24 mouse cellular contexts compared by ENCODE assay signal in the genomic region with DNA sequence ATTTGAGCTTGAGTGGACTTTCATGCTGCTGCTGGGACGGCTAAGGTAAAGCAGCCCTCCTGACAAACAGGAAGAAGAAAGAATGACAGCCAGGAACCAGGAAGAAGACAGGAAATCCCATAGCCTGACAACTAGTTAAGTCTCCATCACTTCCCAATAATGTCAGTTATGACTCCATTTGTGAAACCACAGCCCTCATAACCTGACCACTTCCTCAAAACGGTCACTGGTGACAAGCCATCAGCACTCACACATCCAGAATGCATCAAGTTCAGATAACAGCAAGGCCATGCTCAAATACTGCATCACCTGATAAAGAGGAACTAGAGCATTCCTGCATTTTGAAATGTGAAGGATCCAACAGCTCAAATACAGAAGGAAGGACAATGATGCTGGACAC.
A peak's percentile ranks its signal among the peaks of the same experiment; 100 is the strongest.
DNase-seq lines count a peak whose midpoint lies in the region; ATAC-seq and TF ChIP-seq lines count a peak whose summit lies in the region.
"Had no signal": no experiment of that assay in that cellular context is flagged by ENCODE, and none has a peak within 500 bp of the region (broad histone marks: within the 10 kb centered on the region; RNA-seq: fewer than 3 reads in every experiment).

No protein-coding gene starts in this region.

- no peaks in the 10 kb centered on the region for H3K9me3 ChIP-seq in MEL (replicated peaks; ENCODE audit: insufficient read depth, low read length)
- H3K9me3 ChIP-seq in heart, embryonic 10.5 days, result no peaks in the 10 kb centered on the region
- H3K9me3 ChIP-seq: forebrain, embryonic 10.5 days; heart, embryonic 13.5 days; kidney, embryonic 15.5 days; limb, embryonic 13.5 days; liver, embryonic 15.5 days; midbrain, embryonic 10.5 days; neural tube, embryonic 12.5 days; stomach, embryonic 15.5 days had no signal

- no peak for TF ChIP-seq CTCF in spleen, adult 2 months (IDR thresholded peaks at IDR 0.05; ENCODE audit: extremely low read depth, insufficient read depth, insufficient read length, insufficient replicate concordance)
- no peak for TF ChIP-seq CTCF in MEL (IDR thresholded peaks at IDR 0.05 in 2 of 3, conservative IDR thresholded peaks at IDR 0.05 in 1 of 3; ENCODE audit: control insufficient read depth in 1 of 3, insufficient read depth in 1 of 3, low read depth in 2 of 3, low read length in 3 of 3, poor library complexity in 1 of 3, severe bottlenecking in 1 of 3)

- H3K36me3 ChIP-seq in spleen, adult 2 months (ENCODE audit: control insufficient read depth, insufficient read depth, low read length), result no peaks in the 10 kb centered on the region
- peaks cover 0 to 32% of the 10 kb centered on the region in 2 experiments; a peak in 2 of 4 replicates for H3K36me3 ChIP-seq in MEL (ENCODE audit: control insufficient read depth in 1 of 2, insufficient read depth in 2 of 2, low read length in 2 of 2)
- no peaks in the 10 kb centered on the region for H3K36me3 ChIP-seq in heart, embryonic 10.5 days
- H3K36me3 ChIP-seq: forebrain, embryonic 10.5 days; heart, embryonic 13.5 days; kidney, embryonic 15.5 days; limb, embryonic 13.5 days; liver, embryonic 15.5 days; midbrain, embryonic 10.5 days; neural tube, embryonic 12.5 days; stomach, embryonic 15.5 days had no signal

- peaks cover 12% of the 10 kb centered on the region; the same call in 1 of the 2 replicates for H3K4me1 ChIP-seq in spleen, adult 2 months (ENCODE audit: control insufficient read depth, insufficient read depth, insufficient read length)
- peaks cover 17 to 46% of the 10 kb centered on the region in 2 experiments for H3K4me1 ChIP-seq in MEL (ENCODE audit: control insufficient read depth in 1 of 2, insufficient read depth in 2 of 2, low read length in 2 of 2)
- H3K4me1 ChIP-seq in heart, embryonic 10.5 days, result peaks cover 21% of the 10 kb centered on the region

- H3K27ac ChIP-seq in spleen, adult 2 months (ENCODE audit: insufficient read depth, low read length), result no peak overlapping the region
- peak overlapping the region; percentile 54 for H3K27ac ChIP-seq in MEL (ENCODE audit: control insufficient read depth, low read depth, low read length)
- H3K27ac ChIP-seq in heart, embryonic 10.5 days, result no peak overlapping the region
- H3K27ac ChIP-seq: forebrain, embryonic 10.5 days; heart, embryonic 13.5 days; kidney, embryonic 15.5 days; limb, embryonic 13.5 days; liver, embryonic 15.5 days; midbrain, embryonic 10.5 days; neural tube, embryonic 12.5 days; stomach, embryonic 15.5 days had no signal

- TF ChIP-seq EP300 in MEL (IDR thresholded peaks at IDR 0.05; ENCODE audit: low read depth in 1 of 2, low read length in 2 of 2), result peak; percentile 99 to 100

- ATAC-seq in megakaryocyte, adult 5-6 weeks (ENCODE audit: poor library complexity, severe bottlenecking), result peak; percentile 92
- ATAC-seq: forebrain, postnatal 0 days; hindbrain, embryonic 16.5 days; intestine, postnatal 0 days; lung, postnatal 0 days had no signal

- peak; percentile 34 to 50 for DNase-seq in spleen, adult 2 months (ENCODE audit: low read depth in 1 of 2, low spot score in 2 of 2)
- DNase-seq in spleen, postnatal 14 days (ENCODE audit: low spot score in 2 of 2), result no peak
- DNase-seq in MEL (ENCODE audit: low read depth, low spot score), result peak; percentile 94
- no peak for DNase-seq in urinary bladder, adult 18-20 months (ENCODE audit: low spot score in 2 of 2)
- no peak for DNase-seq in heart, embryonic 10.5 days (ENCODE audit: low spot score)
- DNase-seq in yolk sac, embryonic 10.5 days (ENCODE audit: low spot score), result no peak
- DNase-seq: adrenal gland, postnatal 10 days; cerebellum, postnatal 25 days; forebrain, postnatal 0 days; layer of hippocampus, postnatal 36 days; right cerebral cortex, adult 18-20 months; thymus, adult 18-20 months had no signal

- TF ChIP-seq POLR2A in spleen, adult 2 months (IDR thresholded peaks at IDR 0.05; ENCODE audit: low read depth, low read length), result no peak
- no peak for TF ChIP-seq POLR2A in MEL (IDR thresholded peaks at IDR 0.05; ENCODE audit: control insufficient read depth in 1 of 2, insufficient read depth in 1 of 2, low read depth in 1 of 2, low read length in 2 of 2, poor library complexity in 1 of 2)

- TF ChIP-seq RAD21 in MEL (IDR thresholded peaks at IDR 0.05; ENCODE audit: low read depth, low read length), result no peak

- 3% methylated on average over 2 of the region's 2 CpGs for WGBS in spleen, adult 2 months
- WGBS in heart, embryonic 10.5 days, result 57% methylated on average over 2 of the region's 2 CpGs

- H3K4me3 ChIP-seq in spleen, adult 2 months (ENCODE audit: extremely low read depth, insufficient read depth, insufficient read length), result no peak overlapping the region
- no peak overlapping the region for H3K4me3 ChIP-seq in MEL (ENCODE audit: control insufficient read depth in 1 of 2, insufficient read depth in 1 of 2, low read depth in 2 of 2, low read length in 2 of 2)
- no peak overlapping the region for H3K4me3 ChIP-seq in heart, embryonic 10.5 days
- H3K4me3 ChIP-seq: forebrain, embryonic 10.5 days; heart, embryonic 13.5 days; kidney, embryonic 15.5 days; limb, embryonic 13.5 days; liver, embryonic 15.5 days; midbrain, embryonic 10.5 days; neural tube, embryonic 12.5 days; stomach, embryonic 15.5 days had no signal

- H3K27me3 ChIP-seq in spleen, adult 2 months (ENCODE audit: control insufficient read depth, insufficient read depth, low read length), result no peaks in the 10 kb centered on the region
- H3K27me3 ChIP-seq in MEL (ENCODE audit: control insufficient read depth in 1 of 2, insufficient read depth in 2 of 2, low read length in 2 of 2), result no peaks in the 10 kb centered on the region
- H3K27me3 ChIP-seq in heart, embryonic 10.5 days (ENCODE audit: insufficient read depth, poor library complexity, severe bottlenecking), result no peaks in the 10 kb centered on the region
- H3K27me3 ChIP-seq: heart, embryonic 13.5 days; limb, embryonic 13.5 days; neural tube, embryonic 12.5 days; stomach, embryonic 15.5 days had no signal

- peaks cover 2% of the 10 kb centered on the region; the same call in 1 of the 2 replicates for H3K79me2 ChIP-seq in MEL (ENCODE audit: control insufficient read depth, insufficient read depth, low read length, poor library complexity)

- no peak overlapping the region for H3K9ac ChIP-seq in MEL (ENCODE audit: control insufficient read depth, low read depth, low read length, poor library complexity, severe bottlenecking)
- H3K9ac ChIP-seq: forebrain, postnatal 0 days; heart, embryonic 13.5 days; kidney, embryonic 15.5 days; limb, embryonic 13.5 days; liver, embryonic 15.5 days; neural tube, embryonic 12.5 days; stomach, embryonic 15.5 days had no signal

TF ChIP-seq in MEL, 35 proteins besides CTCF, POLR2A, EP300 and RAD21 (continues in another document):
- no peak for TF ChIP-seq UBTF (IDR thresholded peaks at IDR 0.05; ENCODE audit: borderline replicate concordance, insufficient read depth, low read depth, low read length)
- peak; percentile 95 for TF ChIP-seq TCF12 (IDR thresholded peaks at IDR 0.05; ENCODE audit: low read depth, low read length)
- TF ChIP-seq RCOR1 (IDR thresholded peaks at IDR 0.05; ENCODE audit: low read depth, low read length), result peak; percentile 97
- TF ChIP-seq NRF1 (IDR thresholded peaks at IDR 0.05; ENCODE audit: insufficient read depth, low read depth, low read length, poor library complexity, severe bottlenecking), result no peak
- TF ChIP-seq ZMIZ1 (IDR thresholded peaks at IDR 0.05; ENCODE audit: low read depth, low read length), result no peak
- TF ChIP-seq MEF2A (IDR thresholded peaks at IDR 0.05; ENCODE audit: extremely low read depth, insufficient replicate concordance, low read depth, low read length, poor library complexity, severe bottlenecking), result no peak
- peak; percentile 47; the same call in 1 of the 2 replicates for TF ChIP-seq CHD2 (IDR thresholded peaks at IDR 0.05; ENCODE audit: low read length)
- TF ChIP-seq TBP (IDR thresholded peaks at IDR 0.05; ENCODE audit: low read depth, low read length), result 0 out of 2 replicates have a peak, but pooled peaks have one; percentile 41
- peak; percentile 81 for TF ChIP-seq TAL1 (IDR thresholded peaks at IDR 0.05; ENCODE audit: low read length)
- 0 out of 2 replicates have a peak, but pooled peaks have one; percentile 43 for TF ChIP-seq ZNF384 (IDR thresholded peaks at IDR 0.05; ENCODE audit: low read depth, low read length)
- TF ChIP-seq GABPA (IDR thresholded peaks at IDR 0.05; ENCODE audit: low read depth, low read length), result no peak
- peak; percentile 74 for TF ChIP-seq MAX (IDR thresholded peaks at IDR 0.05; ENCODE audit: low read length)
- TF ChIP-seq HCFC1 (IDR thresholded peaks at IDR 0.05; ENCODE audit: low read depth, low read length), result peak; percentile 74
- no peak for TF ChIP-seq MAZ (IDR thresholded peaks at IDR 0.05; ENCODE audit: low read depth, low read length)
- no peak for TF ChIP-seq POLR2AphosphoS2 (IDR thresholded peaks at IDR 0.05; ENCODE audit: low read length)
- TF ChIP-seq GATA1 (IDR thresholded peaks at IDR 0.05; ENCODE audit: low read depth, low read length), result peak; percentile 95
- peak; percentile 87 for TF ChIP-seq JUND (IDR thresholded peaks at IDR 0.05; ENCODE audit: low read depth, low read length)
- peak; percentile 95 for TF ChIP-seq SIN3A (IDR thresholded peaks at IDR 0.05; ENCODE audit: low read length)
- TF ChIP-seq USF2 (IDR thresholded peaks at IDR 0.05; ENCODE audit: borderline replicate concordance in 1 of 2, insufficient read depth in 1 of 2, low read depth in 1 of 2, low read length in 2 of 2), result no peak
- TF ChIP-seq CHD1 (IDR thresholded peaks at IDR 0.05; ENCODE audit: low read depth, low read length), result no peak
- TF ChIP-seq E2F4 (IDR thresholded peaks at IDR 0.05; ENCODE audit: borderline replicate concordance, low read depth, low read length), result no peak
- TF ChIP-seq KAT2A (conservative IDR thresholded peaks at IDR 0.05; ENCODE audit: low read depth, low read length), result 0 out of 2 replicates have a peak, but pooled peaks have one; percentile 41
- peak; percentile 99 for TF ChIP-seq ETS1 (IDR thresholded peaks at IDR 0.05; ENCODE audit: low read depth, low read length)
- peak; percentile 96 for TF ChIP-seq MYB (IDR thresholded peaks at IDR 0.05; ENCODE audit: low read depth, low read length)
- no peak for TF ChIP-seq POLR2AphosphoS5 (IDR thresholded peaks at IDR 0.05; ENCODE audit: borderline replicate concordance, low read depth, low read length)
- peak; percentile 87 for TF ChIP-seq BHLHE40 (IDR thresholded peaks at IDR 0.05; ENCODE audit: borderline replicate concordance, low read depth, low read length)
- peak; percentile 68 for TF ChIP-seq USF1 (IDR thresholded peaks at IDR 0.05; ENCODE audit: low read depth, low read length)
- TF ChIP-seq MXI1 (IDR thresholded peaks at IDR 0.05; ENCODE audit: low read depth, low read length), result peak; percentile 64
- peak; percentile 24; the same call in 1 of the 2 replicates for TF ChIP-seq NELFE (IDR thresholded peaks at IDR 0.05; ENCODE audit: low read depth, low read length)
- no peak for TF ChIP-seq ZKSCAN1 (IDR thresholded peaks at IDR 0.05; ENCODE audit: low read depth, low read length)

Comparison
In these comparisons a context has a peak if more than half of its experiments do, and no peak if none do; other contexts are left out.
1. DNase-seq: peak in spleen, adult 2 months (2 of 2) and MEL (single experiment); none in spleen, postnatal 14 days (0 of 2), urinary bladder, adult 18-20 months (0 of 2), heart, embryonic 10.5 days (single experiment) and yolk sac, embryonic 10.5 days (single experiment).